Mouse (Mus musculus) forebrain, embryonic 10.5 days (tissue): ENCODE data around the gene Gsk3a. TPM values are rescaled to one million over a fixed set of nuclear protein-coding genes. Genes with fewer than 3 reads are reported as not detected.

Experiments
- DNase-seq: peaks from one replicate; pipeline ENCODE4 v3.0.0-alpha.2; 2017; ENCODE audit warnings: low spot score; ENCODE audit errors: extremely low spot score
- H3K27ac ChIP-seq: fragments of 300-500 bp; sonication (generic); 2 replicates; pipeline ENCODE4 v1.5.1; 2016; ENCODE audit warnings: mild to moderate bottlenecking
- H3K27me3 ChIP-seq: fragments of 300-500 bp; sonication (generic); 2 replicates; pipeline ENCODE4 v1.6.1; 2016; ENCODE audit warnings: mild to moderate bottlenecking; ENCODE audit not compliant: poor library complexity, severe bottlenecking
- H3K36me3 ChIP-seq: fragments of 300-500 bp; sonication (generic); replicated peaks from 2 replicates; pipeline ENCODE4 v1.6.1; 2016; ENCODE audit warnings: mild to moderate bottlenecking, moderate library complexity
- H3K4me1 ChIP-seq: fragments of 300-500 bp; sonication (generic); 2 replicates; pipeline ENCODE4 v1.6.1; 2016
- H3K4me3 ChIP-seq: fragments of 300-500 bp; sonication (generic); 2 replicates; pipeline ENCODE4 v1.5.1; 2016; ENCODE audit warnings: mild to moderate bottlenecking, moderate library complexity
- H3K9me3 ChIP-seq: fragments of 300-500 bp; sonication (generic); 2 replicates; pipeline ENCODE4 v1.6.1; 2016; ENCODE audit warnings: mild to moderate bottlenecking, moderate library complexity
- whole genome bisulfite sequencing: fragments of 180-500 bp; shearing (Covaris S2); methylation state at CpG from one replicate; pipeline ENCODE4 v1.1.7; 2016; 5-methylcytosine and 5-hydroxymethylcytosine counted together
- polyA plus RNA-seq: library from polyadenylated mRNA; unstranded; fragments of >200 nt; fragmentation: Nextera tagmentation; extraction: Ambion mirVana; gene quantifications from 2 replicates; pipeline ENCODE4 v1.2.1, GENCODE M21; 2016

Gene Gsk3a
- polyA plus RNA-seq, 1 experiment from 2014 or later, result 10.7 TPM

- Histone ChIP-seq H3K4me3 (no peak overlapping the region), H3K27ac (no peak overlapping the region), H3K4me1 (no peaks in the 10 kb centered on the region), H3K9me3 (no peaks in the 10 kb centered on the region), H3K27me3 (no peaks in the 10 kb centered on the region), H3K36me3 (peaks cover 54% of the 10 kb centered on the region)
- DNase-seq, result no peak
- WGBS, result 93% methylated on average over 20 of the region's 20 CpGs
These were observed 34.0 kb downstream of the Gsk3a start for GRCm38 (mm10) chr7:25203624-25204023.

GRCm38 (mm10) chr7:25197384-25198018 lies 40.1 kb downstream of the Gsk3a start:
- no peaks in the 10 kb centered on the region for H3K9me3 ChIP-seq
- no peak for DNase-seq
- 79% methylated on average over 10 of the region's 10 CpGs for WGBS
- no peak overlapping the region for H3K27ac ChIP-seq
- no peak overlapping the region for H3K4me3 ChIP-seq
- 0 out of 2 replicates have a peak, but pooled peaks cover 2% of the 10 kb centered on the region for H3K4me1 ChIP-seq
- H3K27me3 ChIP-seq, result no peaks in the 10 kb centered on the region
- peaks cover 12% of the 10 kb centered on the region for H3K36me3 ChIP-seq

GRCm38 (mm10) chr7:25196107-25196506 lies 41.5 kb downstream of the Gsk3a start:
- no peaks in the 10 kb centered on the region for H3K27me3 ChIP-seq
- H3K27ac ChIP-seq, result no peak overlapping the region
- H3K4me1 ChIP-seq, result 0 out of 2 replicates have a peak, but pooled peaks cover 2% of the 10 kb centered on the region
- DNase-seq, result no peak
- 91% methylated on average over 9 of the region's 9 CpGs for WGBS
- H3K36me3 ChIP-seq, result 0 out of 2 replicates have a peak, but pooled peaks cover under 1% of the 10 kb centered on the region
- H3K9me3 ChIP-seq, result no peaks in the 10 kb centered on the region
- no peak overlapping the region for H3K4me3 ChIP-seq

- H3K4me1 ChIP-seq, result 0 out of 2 replicates have a peak, but pooled peaks cover 2% of the 10 kb centered on the region
- 86% methylated on average over 3 of the region's 3 CpGs for WGBS
- H3K27ac ChIP-seq, result no peak overlapping the region
- no peaks in the 10 kb centered on the region for H3K36me3 ChIP-seq
- H3K4me3 ChIP-seq, result no peak overlapping the region
- no peaks in the 10 kb centered on the region for H3K27me3 ChIP-seq
- DNase-seq, result no peak
- no peaks in the 10 kb centered on the region for H3K9me3 ChIP-seq
These were observed 42.5 kb downstream of the Gsk3a start for GRCm38 (mm10) chr7:25195148-25195547.

GRCm38 (mm10) chr7:25192110-25192509 lies 45.5 kb downstream of the Gsk3a start:
- peaks cover 6% of the 10 kb centered on the region; the same call in 1 of the 2 replicates for H3K4me1 ChIP-seq
- no peaks in the 10 kb centered on the region for H3K9me3 ChIP-seq
- no peak overlapping the region for H3K4me3 ChIP-seq
- no peak for DNase-seq
- H3K27ac ChIP-seq, result no peak overlapping the region
- peaks cover 6% of the 10 kb centered on the region; the same call in 1 of the 2 replicates for H3K27me3 ChIP-seq
- WGBS, result 80% methylated on average over 8 of the region's 8 CpGs
- no peaks in the 10 kb centered on the region for H3K36me3 ChIP-seq

- Histone ChIP-seq H3K27me3 (peaks cover 10% of the 10 kb centered on the region; the same call in 1 of the 2 replicates), H3K9me3 (no peaks in the 10 kb centered on the region), H3K4me3 (no peak overlapping the region), H3K4me1 (peaks cover 6% of the 10 kb centered on the region; the same call in 1 of the 2 replicates), H3K27ac (no peak overlapping the region), H3K36me3 (no peaks in the 10 kb centered on the region)
- 89% methylated on average over 11 of the region's 11 CpGs for WGBS
- no peak for DNase-seq
These were observed 46.8 kb downstream of the Gsk3a start for GRCm38 (mm10) chr7:25190806-25191205.

- DNase-seq, result peak; percentile 93
- 31% methylated on average over 21 of the region's 21 CpGs for WGBS
- Histone ChIP-seq H3K4me3 (peak overlapping the region; percentile 26), H3K4me1 (peaks cover 6% of the 10 kb centered on the region; the same call in 1 of the 2 replicates), H3K9me3 (no peaks in the 10 kb centered on the region), H3K27ac (no peak overlapping the region), H3K36me3 (no peaks in the 10 kb centered on the region), H3K27me3 (peaks cover 37% of the 10 kb centered on the region)
These were observed 49.7 kb downstream of the Gsk3a start for GRCm38 (mm10) chr7:25187662-25188650.

- H3K4me1 ChIP-seq, result peaks cover 34% of the 10 kb centered on the region
- H3K27me3 ChIP-seq, result peaks cover 75% of the 10 kb centered on the region
- no peaks in the 10 kb centered on the region for H3K36me3 ChIP-seq
- WGBS, result 86% methylated on average over 6 of the region's 6 CpGs
- no peak for DNase-seq
- H3K4me3 ChIP-seq, result no peak overlapping the region
- no peaks in the 10 kb centered on the region for H3K9me3 ChIP-seq
- H3K27ac ChIP-seq, result no peak overlapping the region
These were observed 53.6 kb downstream of the Gsk3a start for GRCm38 (mm10) chr7:25184091-25184490.

- no peak overlapping the region for H3K27ac ChIP-seq
- peaks cover 46% of the 10 kb centered on the region for H3K4me1 ChIP-seq
- DNase-seq, result no peak
- peaks cover 92% of the 10 kb centered on the region for H3K27me3 ChIP-seq
- no peaks in the 10 kb centered on the region for H3K9me3 ChIP-seq
- peak overlapping the region; percentile 41 for H3K4me3 ChIP-seq
- 4% methylated on average over 21 of the region's 21 CpGs for WGBS
- H3K36me3 ChIP-seq, result no peaks in the 10 kb centered on the region
These were observed 55.8 kb downstream of the Gsk3a start for GRCm38 (mm10) chr7:25181814-25182213.

- H3K27me3 ChIP-seq, result peaks cover 96% of the 10 kb centered on the region
- H3K4me1 ChIP-seq, result peaks cover 46% of the 10 kb centered on the region
- H3K9me3 ChIP-seq, result no peaks in the 10 kb centered on the region
- 0% methylated on average over 15 of the region's 15 CpGs for WGBS
- peak overlapping the region; percentile 41 for H3K4me3 ChIP-seq
- no peak overlapping the region for H3K27ac ChIP-seq
- DNase-seq, result peak; percentile 61
- no peaks in the 10 kb centered on the region for H3K36me3 ChIP-seq
These were observed 56.3 kb downstream of the Gsk3a start for GRCm38 (mm10) chr7:25181331-25181790.

- 2% methylated on average over 6 of the region's 6 CpGs for WGBS
- peaks cover 98% of the 10 kb centered on the region for H3K27me3 ChIP-seq
- H3K4me1 ChIP-seq, result peaks cover 49% of the 10 kb centered on the region
- H3K9me3 ChIP-seq, result no peaks in the 10 kb centered on the region
- H3K36me3 ChIP-seq, result no peaks in the 10 kb centered on the region
- peak overlapping the region; percentile 68 for H3K4me3 ChIP-seq
- peak; percentile 20 for DNase-seq
- no peak overlapping the region for H3K27ac ChIP-seq
These were observed 57.1 kb downstream of the Gsk3a start for GRCm38 (mm10) chr7:25180512-25180911.

- peaks cover 100% of the 10 kb centered on the region for H3K27me3 ChIP-seq
- H3K27ac ChIP-seq, result peak within 1 kb of the TSS; percentile 87
- H3K36me3 ChIP-seq, result no peaks in the 10 kb centered on the region
- peaks cover 56% of the 10 kb centered on the region for H3K4me1 ChIP-seq
- H3K9me3 ChIP-seq, result no peaks in the 10 kb centered on the region
- H3K4me3 ChIP-seq, result peak within 1 kb of the TSS; percentile 68
- DNase-seq, result peak; percentile 88
- under 1% methylated on average over 49 of the region's 56 CpGs for WGBS
These were observed 58.0 kb downstream of the Gsk3a start, which contains the start of gene Pou2f2 for GRCm38 (mm10) chr7:25179606-25180161. TSS of gene Pou2f2 (minus strand) at chr7:25179726.
